Mouse (Mus musculus): ENCODE data around the gene Zbtb26.

The Zbtb26 gene

GRCm38 (mm10) chr2:37442611-37443591 is at the start of gene Zbtb26, which contains the start of the genes Zbtb6 and Rabgap1:
TSS of gene Zbtb26 (minus strand) at chr2:37443135.
TSS of gene Zbtb6 (minus strand) at chr2:37443171.
TSS of gene Rabgap1 (plus strand) at chr2:37443279.
- DNase-seq = peak; percentile 97

GRCm38 (mm10) chr2:37488956-37489355 is 46.0 kb upstream of the Zbtb26 start:
- DNase-seq = no peak

- DNase-seq = no peak
Measured at GRCm38 (mm10) chr2:37486408-37486807, 43.5 kb upstream of the Zbtb26 start.

- DNase-seq = peak; percentile 10
Measured at GRCm38 (mm10) chr2:37485370-37485769, 42.4 kb upstream of the Zbtb26 start.

GRCm38 (mm10) chr2:37484165-37484564 is 41.2 kb upstream of the Zbtb26 start:
- no peak for DNase-seq

GRCm38 (mm10) chr2:37480039-37480438 is 37.1 kb upstream of the Zbtb26 start:
- no peak for DNase-seq

- no peak for DNase-seq
Measured at GRCm38 (mm10) chr2:37479559-37479958, 36.6 kb upstream of the Zbtb26 start.

GRCm38 (mm10) chr2:37466266-37466665 is 23.3 kb upstream of the Zbtb26 start:
- DNase-seq = no peak

GRCm38 (mm10) chr2:37460707-37461106 is 17.8 kb upstream of the Zbtb26 start:
- no peak for DNase-seq

GRCm38 (mm10) chr2:37452376-37452760 is 9.4 kb upstream of the Zbtb26 start:
- DNase-seq = no peak

GRCm38 (mm10) chr2:37451667-37452375 is 8.9 kb upstream of the Zbtb26 start:
- peak; percentile 94 for DNase-seq

GRCm38 (mm10) chr2:37431609-37432008 is 11.3 kb downstream of the Zbtb26 start:
- DNase-seq = no peak

- DNase-seq = peak; percentile 92
Measured at GRCm38 (mm10) chr2:37430593-37431464, 12.1 kb downstream of the Zbtb26 start.

GRCm38 (mm10) chr2:37423671-37424070 is 19.3 kb downstream of the Zbtb26 start:
- DNase-seq = no peak

GRCm38 (mm10) chr2:37422306-37423304 is 20.3 kb downstream of the Zbtb26 start, which contains the start of gene Rc3h2:
TSS of gene Rc3h2 (minus strand) at chr2:37422903.
- peak; percentile 97 for DNase-seq

GRCm38 (mm10) chr2:37421903-37422302 is 21.0 kb downstream of the Zbtb26 start:
- DNase-seq = no peak

- no peak for DNase-seq
Measured at GRCm38 (mm10) chr2:37395539-37395938, 47.4 kb downstream of the Zbtb26 start.

- peak; percentile 25 for DNase-seq
Measured at GRCm38 (mm10) chr2:37382921-37383320, 60.0 kb downstream of the Zbtb26 start.
